Mouse (Mus musculus) spleen, postnatal 14 days (tissue): ENCODE data around the gene Slx4ip.

Source experiments
- DNase-seq, 2 experiments: peaks; one replicate each; pipeline ENCODE4 v3.0.0; 2021 to 2022; ENCODE audit warnings: low spot score in 2 of 2

Gene Slx4ip

DNA sequence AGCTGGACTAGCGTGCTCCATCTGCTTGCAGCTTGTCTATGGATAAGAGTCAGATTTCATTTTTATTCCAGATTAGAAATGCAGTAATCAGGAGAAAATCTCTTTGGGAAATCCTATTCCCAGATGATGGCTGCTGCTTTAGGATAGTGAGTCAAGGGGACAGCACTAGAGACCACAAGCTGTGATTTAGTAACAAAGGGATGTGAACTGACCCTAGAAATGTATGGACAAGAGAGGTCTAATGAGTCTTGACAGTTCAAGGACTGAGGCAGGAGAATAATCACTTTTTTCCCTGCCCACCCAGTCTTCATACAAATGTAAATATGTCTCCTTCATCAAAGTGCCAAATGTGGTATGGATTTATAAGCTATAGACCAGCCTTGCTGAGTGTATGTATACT lies 172.8 kb downstream of the Slx4ip start:
- no peak for DNase-seq

DNA sequence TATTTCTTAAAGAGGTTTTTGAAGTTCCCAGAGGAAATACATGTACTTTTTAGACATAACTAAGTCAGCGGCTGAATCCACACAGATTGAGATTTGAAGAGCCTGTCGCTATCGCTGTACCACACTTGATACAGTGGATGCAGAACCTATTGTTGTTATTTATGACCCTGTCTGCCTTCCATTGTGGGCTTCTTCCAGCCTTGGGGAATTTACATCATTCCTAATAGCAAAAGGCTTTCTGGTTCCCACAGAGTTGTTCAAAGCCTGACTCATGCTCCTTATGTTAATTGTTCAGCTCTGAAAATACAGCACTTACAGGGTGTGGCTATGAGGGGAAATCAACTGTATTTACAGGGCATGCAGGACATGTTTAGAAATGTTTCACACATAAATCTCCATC lies 173.5 kb downstream of the Slx4ip start:
- no peak for DNase-seq

DNA sequence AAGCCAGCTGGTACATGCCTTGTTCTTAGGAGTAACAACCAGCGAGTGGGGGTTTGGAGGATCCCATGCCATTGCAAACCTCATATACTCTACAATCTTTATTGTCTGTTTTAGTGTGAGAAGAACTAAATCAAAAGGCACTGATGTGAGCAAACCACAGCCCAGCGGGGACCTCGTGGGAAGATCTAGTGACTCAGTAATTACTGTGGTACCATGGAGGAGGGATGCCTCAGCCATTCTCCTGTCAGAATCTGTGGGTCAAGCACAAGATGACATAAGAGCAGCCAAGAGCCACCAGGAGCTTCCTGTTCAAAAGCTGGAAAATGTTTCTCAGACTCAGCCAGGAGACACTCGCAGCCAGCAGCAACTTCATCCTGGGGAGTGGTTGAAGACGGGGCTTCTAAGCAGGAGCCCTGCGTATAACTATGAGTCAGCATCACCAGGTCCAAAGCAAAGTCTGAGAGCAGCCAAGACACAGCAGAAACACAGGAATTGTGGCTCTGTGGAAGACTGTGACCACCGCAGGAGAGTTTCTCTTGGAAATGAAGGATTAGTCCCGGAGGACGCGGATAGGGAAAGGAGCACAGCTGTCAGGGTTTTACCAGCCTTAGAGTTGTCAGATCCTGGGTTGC lies 176.6 kb downstream of the Slx4ip start:
- DNase-seq = no peak

DNA sequence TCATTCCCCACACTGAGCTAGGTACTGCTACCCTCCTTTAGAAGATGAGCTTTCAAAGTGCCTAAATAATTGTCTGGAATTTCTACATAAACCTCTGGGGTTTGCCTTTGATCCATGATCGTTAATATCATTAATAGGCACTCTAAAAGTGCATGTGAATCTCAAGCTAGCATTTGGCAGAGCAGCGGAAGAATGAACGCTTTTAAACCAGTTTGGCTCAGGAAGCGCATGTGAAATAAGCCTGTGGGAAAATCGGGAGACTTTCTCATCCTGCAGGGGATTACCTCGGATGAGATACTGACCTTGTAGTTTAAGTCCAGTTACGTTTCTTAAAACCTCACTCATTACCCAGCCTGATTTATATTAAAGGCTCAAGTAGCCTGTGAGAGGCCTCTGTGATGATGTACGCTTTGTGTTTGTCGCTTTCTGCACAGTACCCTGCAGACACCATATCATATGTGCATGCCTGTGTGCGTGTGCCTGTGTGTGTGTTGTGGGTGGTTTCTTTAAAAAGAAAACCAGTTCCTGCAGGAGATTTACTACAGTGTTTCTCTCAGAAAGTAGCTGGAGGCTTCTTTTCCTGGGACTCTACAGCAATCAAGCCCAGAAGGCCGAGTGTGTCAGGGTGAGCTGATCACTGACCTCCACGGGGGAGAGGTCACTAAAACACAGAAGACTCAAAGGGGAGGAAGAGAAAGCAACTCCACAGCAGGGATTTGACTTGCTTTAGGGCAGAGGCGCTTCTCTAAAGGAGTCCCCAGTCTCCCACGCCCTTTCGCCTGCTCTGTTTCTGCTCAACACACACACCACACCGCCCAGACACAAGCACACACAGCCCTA lies 182.7 kb downstream of the Slx4ip start:
- no peak for DNase-seq

DNA sequence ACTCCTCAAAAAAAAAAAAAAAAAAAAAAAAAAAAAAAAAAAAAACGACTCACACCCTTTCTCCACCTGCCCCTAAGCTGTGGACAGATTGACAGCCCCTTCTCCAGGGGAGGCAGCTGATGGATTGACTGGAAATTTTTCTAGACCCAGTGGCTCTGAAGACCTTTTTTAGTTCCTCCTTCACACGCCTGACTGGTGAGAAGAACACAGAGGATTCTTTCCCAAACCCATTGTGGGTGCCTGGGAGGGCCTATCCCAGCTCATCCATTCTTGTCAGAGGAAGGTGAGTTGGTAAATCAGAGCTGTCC lies 183.2 kb downstream of the Slx4ip start:
- no peak for DNase-seq

DNA sequence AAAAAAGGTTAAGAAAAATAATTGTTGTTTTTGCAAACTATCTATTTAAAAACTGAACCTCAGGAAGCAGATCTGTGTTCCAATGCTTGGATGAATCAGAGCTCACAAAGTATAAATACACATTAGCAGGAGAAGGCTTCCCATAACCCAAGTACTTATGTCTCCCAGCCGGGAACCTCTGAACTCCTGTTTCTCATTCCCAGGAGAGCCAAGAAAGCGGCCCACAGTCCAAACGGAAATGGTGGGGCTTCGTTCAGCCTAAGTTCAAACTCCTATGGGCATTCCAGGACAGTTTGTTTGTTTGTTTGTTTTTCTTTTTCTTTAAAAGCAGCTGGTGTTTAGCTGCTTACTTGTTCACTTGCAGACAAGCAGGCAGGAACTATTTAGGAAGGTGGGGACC lies 187.8 kb downstream of the Slx4ip start:
- no peak for DNase-seq

DNA sequence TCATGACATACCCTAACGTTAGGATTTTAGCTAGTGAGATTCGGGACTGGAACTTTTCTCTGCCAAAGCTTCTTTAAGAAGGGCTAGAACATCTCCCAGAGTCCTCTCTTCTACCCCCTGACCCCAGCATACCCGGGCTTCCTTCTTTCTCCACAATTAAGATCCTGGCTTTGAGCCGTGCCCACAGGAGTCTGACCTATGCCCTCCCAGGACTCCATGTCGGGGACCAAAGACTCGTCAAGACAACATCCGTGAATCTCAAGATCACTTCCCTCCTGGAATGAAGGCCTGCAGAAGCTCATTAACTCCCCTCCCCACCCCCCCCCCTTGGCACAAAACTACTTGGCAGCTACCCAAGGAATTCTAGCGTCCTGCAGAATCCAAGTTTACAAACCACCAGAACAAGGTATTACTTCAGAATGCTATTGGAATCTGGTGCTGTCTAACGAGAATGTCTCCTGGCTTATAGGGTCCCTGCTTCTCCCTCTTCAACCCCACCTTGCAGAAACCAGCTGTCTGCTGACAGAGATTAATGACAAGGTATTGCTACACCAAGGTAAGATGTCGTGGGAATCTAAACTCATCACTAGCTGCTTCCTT lies 188.8 kb downstream of the Slx4ip start:
- no peak for DNase-seq

DNA sequence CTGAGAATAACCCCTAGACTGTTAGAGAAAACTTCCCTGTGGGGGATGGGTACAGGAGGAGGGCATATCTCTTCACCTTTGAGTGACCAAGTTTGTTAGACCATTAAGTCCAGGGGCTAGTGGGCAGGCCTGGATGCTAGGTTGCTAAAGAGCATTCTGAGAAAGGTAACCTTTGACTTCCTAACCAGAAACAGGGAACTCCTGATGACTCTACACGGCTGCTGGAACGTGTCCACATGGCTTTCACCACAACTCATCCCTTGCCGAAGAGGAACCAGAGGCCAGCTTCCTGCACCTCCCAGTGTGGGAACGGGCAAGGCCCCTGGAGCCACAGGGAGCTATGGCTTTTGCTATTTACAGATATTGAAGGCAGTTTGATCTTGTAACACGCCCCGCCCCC lies 189.4 kb downstream of the Slx4ip start:
- no peak for DNase-seq

DNA sequence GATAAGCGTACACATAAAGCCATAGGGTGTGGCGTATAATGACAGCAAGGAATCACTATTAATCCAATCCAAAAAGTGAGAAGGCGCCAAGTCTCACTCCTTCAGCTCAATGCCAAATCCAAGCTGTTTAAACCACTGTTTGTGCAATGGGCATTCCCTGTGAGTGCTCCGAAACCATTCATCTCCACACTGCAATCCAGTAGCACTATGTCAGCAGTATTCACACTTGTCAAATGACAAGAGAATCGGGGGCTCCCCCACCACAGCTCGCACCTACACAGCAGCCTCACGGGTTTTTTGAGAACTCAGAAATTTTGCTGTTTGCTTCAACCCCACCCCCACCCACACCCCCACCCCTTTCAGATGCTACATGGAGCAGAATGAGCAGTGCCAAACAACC lies 190.0 kb downstream of the Slx4ip start:
- no peak for DNase-seq

DNA sequence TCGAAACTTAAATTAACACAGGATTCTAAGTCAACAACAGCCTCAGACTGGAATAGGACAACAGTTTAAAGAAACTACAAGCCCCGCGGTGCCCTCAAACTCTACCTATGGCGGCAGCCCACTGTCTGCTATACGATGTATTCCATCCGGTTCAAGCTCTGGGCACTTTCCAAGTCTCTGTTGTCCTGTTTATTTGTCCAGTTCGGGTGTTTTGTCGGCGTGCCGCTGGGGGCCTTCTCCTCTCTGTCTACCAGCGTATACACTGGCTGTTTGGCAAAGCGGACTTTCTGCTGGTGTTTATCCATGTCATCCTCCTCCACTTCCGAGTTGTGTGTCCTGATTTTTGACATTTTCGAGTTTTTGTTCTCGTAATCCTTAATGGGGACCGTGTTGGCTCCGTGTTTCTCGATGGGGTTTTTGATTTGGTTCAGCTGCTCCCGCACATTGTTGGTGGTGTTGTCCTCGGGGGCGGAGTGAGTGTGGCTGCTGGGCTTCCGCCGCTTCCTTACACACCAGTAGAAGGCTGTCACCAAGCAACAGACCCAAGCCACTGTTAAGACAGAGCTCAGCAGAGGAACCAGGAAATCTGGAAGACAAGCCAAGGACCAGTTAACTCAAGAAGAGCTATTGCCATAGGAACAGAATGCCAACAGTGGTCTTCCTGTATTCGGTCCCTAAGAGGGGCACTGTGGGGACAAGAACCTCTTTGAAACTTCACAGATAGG lies 192.0 kb downstream of the Slx4ip start:
- DNase-seq = no peak

DNA sequence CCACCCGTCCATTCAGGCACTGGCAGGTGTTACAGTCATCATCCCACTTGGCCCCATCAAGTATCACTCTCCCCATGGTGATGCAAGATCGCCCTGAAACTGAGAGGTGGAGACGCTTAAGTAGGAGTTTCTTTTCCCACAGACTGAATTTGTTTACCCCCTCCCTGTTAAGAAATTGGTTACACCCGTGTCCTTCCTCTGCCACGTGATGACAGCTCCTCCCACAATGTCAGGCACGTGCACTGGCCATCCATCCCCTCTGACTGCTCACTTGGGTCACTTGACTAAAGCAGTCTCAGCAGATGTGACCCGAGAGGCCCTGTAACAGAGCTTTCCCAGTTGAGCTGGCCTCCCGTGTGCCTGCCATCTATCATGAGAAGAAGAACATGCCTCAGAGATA lies 194.2 kb downstream of the Slx4ip start:
- no peak for DNase-seq

DNA sequence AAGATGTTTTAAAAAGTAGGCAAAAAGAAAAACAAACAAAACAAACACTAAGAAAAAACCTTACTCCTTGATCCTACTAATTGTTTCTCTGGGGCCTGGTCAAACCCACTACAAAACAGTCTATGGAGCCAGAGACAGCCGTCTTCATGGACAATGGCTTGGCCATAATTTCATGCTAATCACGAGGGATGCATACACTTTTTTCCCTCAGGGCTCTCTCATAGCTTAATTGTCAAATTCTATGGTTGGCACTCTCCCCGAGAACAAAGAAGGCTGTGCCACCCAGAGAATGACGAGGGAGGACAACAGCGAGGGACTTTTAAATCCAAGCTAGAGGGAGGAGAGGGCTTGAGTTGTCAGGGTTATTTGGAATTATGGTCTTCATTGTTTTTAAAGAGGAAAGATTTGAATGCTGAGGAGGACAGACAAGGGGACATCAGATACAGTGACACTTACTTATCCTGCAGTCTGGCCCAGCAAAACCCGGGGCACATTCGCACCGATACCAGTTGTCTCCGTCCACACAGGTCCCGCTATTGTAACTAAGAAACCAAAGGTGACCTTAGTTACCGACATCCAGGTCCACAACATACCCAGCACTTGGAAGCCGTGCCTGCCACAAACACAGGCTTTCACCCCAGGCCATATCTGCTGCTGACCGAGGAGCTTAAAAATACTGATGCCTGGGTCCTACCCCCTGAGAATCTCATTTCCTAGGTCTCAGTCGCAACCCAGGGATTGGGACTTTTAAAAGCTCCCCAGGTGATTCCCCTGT lies 195.8 kb downstream of the Slx4ip start:
- DNase-seq = no peak

DNA sequence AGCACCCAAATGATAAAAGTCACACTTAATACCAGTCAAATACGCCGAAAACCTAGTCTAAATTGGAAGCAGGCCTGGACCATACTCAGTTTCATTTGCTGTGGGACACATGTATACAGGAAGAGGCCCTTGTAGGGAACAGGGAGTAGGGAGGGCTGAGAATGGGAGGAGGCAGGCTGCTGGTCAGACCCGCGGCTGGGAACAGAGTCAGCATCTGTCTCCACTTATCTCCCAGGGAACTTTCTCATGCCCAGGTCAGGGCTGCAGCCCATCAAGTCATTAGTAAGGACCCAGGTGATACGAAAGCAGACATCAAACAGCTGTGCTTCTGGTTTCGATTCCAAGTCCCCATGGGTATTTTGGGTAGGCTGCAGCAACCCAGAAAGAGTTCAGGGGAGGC lies 196.7 kb downstream of the Slx4ip start:
- no peak for DNase-seq

DNA sequence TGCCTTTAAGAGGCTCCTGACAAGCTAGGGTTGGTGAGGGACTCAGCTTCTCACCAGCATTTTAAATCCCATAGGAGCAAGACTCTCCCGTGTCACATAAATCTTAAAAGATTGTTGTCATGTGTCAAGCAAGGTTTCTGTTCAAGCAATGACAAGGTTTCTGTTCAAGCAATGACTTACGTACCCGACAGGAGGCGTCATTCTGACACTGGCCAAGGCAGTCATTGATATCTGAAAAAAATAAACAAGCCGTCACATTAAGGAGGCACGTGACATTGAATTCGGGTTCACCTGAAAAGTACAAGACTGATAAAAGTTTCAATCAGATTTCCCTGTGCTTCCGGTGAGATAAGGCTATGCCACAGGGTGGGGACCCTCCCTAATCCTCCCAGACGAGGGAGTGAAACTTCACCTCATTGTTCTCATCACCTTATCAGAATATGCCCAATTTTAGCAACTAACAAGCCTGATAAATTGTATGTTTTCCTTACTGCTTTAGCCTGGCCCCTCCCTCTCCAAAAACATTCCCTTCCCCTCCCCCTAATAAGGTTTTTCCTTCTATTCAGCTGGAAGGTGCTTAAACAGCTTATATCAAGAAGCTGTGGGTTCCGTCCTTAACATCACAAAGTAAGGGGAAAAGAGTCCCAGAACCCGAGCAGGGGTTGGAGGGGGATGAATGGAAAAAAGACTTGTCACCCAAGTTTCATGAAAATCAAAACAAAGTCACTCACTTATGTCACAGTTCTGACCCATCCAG lies 200.9 kb downstream of the Slx4ip start:
- DNase-seq = no peak

DNA sequence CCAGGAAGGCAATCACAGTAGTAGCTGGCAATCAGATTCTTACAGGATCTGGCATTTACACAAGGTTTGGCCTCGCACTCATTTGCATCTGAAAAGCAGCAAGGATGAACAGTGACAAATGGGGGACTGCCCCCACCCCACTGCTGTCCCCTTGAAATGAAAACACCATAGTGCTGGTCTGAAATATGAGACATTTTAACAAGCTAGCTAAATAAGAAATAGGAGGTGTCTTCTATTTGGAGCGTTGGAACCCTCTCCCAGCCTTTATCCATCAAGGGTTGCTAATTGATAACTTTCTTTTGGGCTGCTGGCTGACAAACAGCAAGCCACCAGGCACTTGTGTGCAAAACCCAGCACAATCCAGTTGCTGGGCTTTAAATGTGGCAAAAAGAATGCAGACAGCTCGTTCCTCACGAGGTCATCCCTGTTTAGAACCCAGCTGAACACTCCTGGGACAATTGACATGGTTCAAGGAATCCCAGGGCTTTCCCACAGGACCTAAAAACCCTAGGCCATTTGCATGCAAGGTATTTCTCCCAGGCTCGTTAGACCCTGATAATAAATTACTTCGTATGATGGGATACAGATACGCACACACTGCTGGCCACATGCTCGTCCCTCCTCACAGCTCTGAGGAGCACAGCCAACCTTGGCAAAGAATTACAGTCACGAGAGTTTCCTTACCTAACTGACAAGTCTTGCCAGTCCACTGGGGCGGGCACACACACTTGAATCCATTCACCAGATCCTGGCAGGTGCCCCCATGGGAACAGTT lies 201.7 kb downstream of the Slx4ip start:
- no peak for DNase-seq

DNA sequence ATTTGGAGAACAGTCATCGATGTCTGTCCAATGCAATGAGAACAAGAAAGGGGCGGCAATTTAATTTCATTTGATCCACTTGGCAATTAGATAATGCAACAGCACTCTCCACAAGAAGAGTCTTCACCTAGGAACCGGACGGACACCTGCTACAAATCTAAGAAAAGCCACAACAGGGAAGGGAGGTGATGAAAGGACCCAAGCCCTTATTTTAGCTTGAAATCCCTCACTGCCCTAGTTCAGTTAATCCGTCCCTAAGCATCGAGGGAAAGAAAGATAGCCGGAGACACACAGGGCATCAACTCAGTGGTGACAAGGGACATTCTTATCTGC lies 202.2 kb downstream of the Slx4ip start:
- DNase-seq = no peak

DNA sequence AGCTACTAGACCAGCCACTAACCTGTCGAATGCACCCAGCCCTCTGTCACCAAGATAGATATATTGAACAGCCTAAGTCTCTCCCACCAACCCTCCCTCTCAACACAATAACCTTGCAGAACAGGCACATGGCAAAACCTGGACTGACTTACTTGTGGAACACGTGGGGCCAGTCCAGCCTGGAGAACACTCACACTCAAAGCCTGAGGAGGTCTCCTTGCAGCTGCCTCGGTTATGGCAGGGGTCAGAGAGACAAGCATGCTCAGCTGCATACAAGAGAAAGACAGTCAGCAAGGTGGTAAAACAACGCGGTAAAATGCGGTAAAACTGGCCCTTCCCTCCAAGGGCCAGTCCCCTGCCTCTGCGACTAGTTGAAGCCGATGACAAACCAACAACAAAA lies 203.3 kb downstream of the Slx4ip start:
- no peak for DNase-seq

DNA sequence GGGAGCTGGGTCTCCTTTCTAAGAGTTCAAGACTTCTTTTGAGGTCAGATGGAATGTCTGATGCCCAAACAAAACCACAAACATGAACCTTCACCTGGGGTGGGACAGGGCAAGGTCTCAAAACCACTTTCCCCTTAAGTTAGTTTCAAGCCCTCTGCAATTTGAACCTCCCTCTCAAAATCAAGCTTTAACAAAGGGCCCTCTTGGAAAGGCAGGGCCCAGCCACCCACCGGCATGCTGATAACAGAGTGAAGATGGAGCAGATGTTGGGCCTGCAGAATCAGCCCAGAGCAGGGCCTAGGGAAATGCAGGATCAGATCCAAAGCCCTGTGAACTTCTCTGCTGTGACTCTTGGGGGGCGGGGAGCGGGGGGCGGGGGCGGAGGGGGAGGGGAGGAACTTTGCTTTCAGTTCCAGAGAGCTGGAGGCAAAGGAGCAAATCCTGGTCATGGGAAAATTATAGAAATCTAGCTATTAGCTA lies 206.0 kb downstream of the Slx4ip start:
- no peak for DNase-seq

DNA sequence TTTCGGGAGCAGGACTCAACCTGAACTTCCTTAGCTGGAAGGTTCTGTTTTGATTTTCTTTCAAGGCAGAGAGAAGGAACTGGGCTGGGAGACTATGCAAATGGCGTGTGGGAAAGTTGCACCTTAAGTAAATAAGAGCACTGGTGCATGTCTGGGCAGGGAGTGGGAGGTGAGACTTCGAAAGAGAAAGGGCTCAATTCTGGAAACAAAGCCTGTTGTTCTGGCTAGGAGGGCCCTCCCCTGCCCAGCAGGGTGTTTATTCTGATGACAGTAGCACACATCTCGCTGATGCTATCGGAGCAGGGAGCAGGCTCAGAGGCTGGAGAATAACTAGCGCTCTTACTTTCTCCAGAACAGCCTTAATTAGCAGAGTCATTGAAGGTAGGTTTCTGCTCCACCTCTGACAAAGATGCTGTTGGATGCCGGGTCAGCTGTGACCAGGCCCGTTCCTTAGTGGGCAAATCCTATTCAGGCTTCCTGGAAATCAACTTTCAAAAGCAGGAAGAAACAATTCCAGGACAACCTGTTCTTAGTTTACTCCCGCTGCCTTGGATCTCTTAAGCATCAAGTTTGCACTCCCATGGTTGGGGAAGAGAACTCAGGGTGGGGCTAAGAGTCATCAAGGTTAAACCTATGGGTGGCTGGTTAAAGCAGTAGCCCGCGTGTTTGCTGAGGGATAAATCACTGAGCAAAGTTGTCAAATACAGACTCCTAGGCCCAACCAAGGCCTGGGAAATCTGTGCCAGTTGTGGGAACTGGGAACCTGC lies 207.4 kb downstream of the Slx4ip start:
- DNase-seq = no peak
